Mouse (Mus musculus) megakaryocyte, embryonic 14.5 days (primary cell): ENCODE measurements around the gene Adgrg3.

Experiments
- FLI1 ChIP-seq: IDR thresholded peaks from 2 replicates; pipeline ENCODE4 v1.6.1; 2012; ENCODE audit warnings: low read length, inconsistent platforms, mixed read lengths
- GATA1 ChIP-seq: IDR thresholded peaks from 3 replicates; pipeline ENCODE4 v1.6.1; 2012; ENCODE audit warnings: mixed read lengths, low read length, inconsistent platforms, borderline replicate concordance

GRCm38 (mm10) chr8:94992996-94993724 is 24.3 kb upstream of the Adgrg3 start:
- TF ChIP-seq GATA1: no peak
- TF ChIP-seq FLI1: no peak
